Mouse (Mus musculus) common myeloid progenitor, adult 5-6 weeks (primary cell): ENCODE data around the gene Cfap77. TPM values are rescaled to one million over a fixed set of nuclear protein-coding genes. Genes with fewer than 3 reads are reported as not detected.

Experiments
- ATAC-seq: replicated peaks from 2 replicates; pipeline ENCODE4 v1.8.0; 2016; ENCODE audit warnings: low read depth, mild to moderate bottlenecking, moderate TSS enrichment, inconsistent platforms; ENCODE audit not compliant: poor library complexity, severe bottlenecking
- total RNA-seq: library from RNA; stranded (forward); fragments of 200-1000, 187-1606 nt; gene quantifications from 2 replicates; pipeline ENCODE4 v1.2.3, GENCODE M21; 2017

The Cfap77 gene
- total RNA-seq, 1 experiment from 2014 or later: not detected

GRCm38 (mm10) chr2:29006455-29007034 lies 48.3 kb downstream of the Cfap77 start:
- ATAC-seq: no peak

DNA sequence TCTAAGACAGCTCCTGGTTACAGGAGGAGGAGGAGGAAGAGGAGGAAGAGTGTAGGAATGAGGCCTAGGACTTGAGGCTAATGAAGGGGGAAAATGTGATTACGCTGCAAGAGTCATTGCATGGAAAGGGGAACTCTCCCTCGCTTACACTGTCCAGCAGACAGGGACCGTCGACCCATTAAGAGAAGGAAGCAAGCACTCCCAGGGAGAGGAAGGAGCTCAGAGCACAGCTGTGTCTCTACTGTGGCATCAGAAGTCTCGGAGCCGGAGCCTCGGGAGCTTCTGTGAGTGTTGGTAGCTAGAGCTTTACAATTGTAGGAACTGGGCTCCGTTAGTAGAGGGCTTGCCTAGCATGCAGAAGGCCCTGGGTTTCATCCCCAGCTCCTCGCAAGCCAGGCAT lies 50.8 kb downstream of the Cfap77 start:
- ATAC-seq: peak; percentile 63; the same call in 1 of the 2 replicates

- ATAC-seq: no peak
Measured at GRCm38 (mm10) chr2:28998246-28998645, 56.6 kb downstream of the Cfap77 start.

DNA sequence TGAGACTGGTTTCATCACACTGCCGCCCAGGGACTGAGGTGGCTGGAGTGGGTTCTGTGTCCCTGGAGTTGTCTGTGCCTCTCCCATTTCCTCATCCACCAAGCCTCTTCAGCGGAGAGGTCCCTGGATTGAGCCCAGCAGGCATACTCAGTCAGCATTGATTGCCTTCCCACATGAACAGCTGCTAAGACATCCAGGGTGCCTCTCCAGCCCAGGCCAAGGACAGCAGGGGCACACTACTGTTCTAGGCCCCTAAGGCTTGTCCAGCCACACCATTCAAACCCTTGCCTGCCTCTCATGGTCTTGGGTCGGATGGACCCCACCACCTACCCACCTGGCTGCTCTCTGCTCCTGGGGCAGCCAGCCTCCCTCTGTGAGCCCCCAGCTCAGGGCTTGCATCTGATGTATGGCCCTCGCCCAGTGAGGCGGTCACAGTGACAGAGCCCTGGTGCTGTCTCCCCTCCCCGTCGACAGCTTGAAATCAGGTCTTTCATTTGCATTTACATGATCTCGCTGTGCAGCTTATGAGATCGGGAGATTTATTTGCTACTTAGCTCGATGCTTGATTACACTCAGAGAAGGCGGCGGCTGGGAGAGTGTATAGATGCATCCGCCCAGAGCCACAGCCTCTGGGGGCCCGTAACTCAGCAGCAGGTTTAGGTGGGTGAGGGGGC lies 57.6 kb downstream of the Cfap77 start:
- ATAC-seq: no peak

DNA sequence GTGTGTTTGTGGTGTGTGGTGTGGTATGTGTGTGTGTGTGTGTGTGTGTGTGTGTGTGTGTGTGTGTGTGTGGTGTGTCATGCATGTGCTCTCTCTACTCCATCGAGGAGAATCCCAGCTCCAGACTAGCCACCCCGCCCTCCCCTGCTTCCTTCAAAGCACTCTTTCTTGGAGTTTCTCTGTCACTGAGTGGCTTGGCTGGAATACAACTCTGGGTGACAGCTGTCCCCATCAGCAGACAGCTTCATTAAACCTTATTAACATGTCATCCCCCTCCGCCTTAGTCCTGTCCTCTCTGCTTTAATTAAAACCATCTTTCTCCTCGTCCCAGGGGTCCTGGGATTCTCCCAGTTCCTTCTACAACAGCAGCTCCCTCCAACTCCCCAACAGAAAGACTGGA lies 59.4 kb downstream of the Cfap77 start:
- ATAC-seq: no peak

GRCm38 (mm10) chr2:28994014-28994413 lies 60.9 kb downstream of the Cfap77 start:
- no peak for ATAC-seq

DNA sequence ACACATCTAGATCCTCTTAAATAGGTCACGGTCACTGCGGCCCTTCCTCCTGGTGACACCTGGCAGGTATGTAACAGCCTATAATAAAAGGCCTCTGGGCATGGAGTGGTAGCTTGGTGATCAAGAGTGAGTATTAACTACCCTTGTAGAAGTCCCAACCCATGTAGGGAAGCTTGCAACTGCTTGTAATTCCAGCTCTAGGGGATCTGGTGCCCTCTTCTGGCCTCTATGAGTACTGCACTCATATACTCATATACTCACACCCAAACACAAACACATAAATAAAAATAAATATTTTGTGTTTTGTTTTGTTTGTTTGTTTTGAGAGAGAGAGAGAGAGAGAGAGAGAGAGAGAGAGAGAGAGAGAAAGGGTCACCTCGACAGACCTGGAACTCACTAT lies 66.1 kb downstream of the Cfap77 start:
- no peak for ATAC-seq

- ATAC-seq: no peak
Measured at GRCm38 (mm10) chr2:28980080-28980910, 74.6 kb downstream of the Cfap77 start.

DNA sequence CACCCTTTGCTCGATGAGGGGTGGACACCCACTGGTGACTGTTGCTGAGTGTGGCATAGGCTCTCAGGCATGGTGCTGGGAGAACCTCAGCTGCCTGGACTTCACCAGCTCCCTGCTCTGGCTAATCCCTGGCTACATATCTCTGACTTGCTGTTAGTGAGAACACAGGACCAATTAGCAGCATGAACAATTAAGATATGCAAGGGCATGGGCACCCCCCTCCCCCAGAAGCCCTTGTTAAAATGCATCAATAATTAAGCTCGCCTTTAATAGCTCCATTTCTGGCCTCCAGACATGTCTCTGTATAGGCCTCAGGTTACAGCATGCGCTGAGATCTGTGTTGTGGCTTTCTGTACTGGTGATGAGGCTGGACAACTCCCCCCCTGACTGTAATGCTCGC lies 76.4 kb downstream of the Cfap77 start:
- ATAC-seq: no peak

DNA sequence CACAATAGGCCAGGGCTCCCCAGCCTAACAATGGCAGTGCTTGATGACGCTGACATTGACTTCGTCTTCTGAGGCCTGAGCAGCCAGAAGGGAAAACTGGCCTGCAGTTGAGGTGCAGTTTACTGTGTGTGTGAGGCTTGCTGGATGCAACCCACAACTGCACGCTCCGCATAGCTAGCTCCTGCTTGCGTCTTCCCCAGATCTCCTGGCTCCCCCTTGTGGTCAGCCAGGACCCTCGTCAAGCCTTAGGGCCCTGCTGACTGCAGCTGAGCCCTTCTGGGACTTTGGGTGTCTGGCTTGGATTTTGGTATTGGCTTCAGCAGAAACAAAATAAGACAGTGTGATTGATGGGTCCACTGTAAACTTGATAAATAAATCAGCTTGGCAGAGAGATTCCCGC lies 78.2 kb downstream of the Cfap77 start:
- ATAC-seq: peak; percentile 85

- no peak for ATAC-seq
Measured at GRCm38 (mm10) chr2:28975604-28976003, 79.3 kb downstream of the Cfap77 start.

DNA sequence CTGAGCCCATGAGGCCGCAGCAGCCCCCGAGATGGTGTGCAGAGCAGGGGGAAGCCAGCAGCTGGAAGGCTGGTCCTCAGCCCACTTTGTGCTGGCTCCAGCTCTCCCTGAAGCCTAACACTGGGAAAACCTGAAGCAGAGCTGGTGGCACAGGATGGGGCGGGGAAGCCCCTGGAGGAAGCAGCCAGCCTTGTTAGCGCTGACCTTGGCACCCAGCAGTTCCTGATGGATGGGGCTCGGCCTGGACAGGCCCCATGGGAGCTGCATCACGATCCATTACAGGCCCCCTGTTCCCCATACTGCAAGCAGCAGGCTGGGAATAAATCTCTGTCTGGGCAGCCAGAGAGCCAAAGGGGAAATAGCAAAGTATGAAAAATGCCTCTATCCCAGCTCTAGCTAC lies 80.3 kb downstream of the Cfap77 start:
- ATAC-seq: no peak

DNA sequence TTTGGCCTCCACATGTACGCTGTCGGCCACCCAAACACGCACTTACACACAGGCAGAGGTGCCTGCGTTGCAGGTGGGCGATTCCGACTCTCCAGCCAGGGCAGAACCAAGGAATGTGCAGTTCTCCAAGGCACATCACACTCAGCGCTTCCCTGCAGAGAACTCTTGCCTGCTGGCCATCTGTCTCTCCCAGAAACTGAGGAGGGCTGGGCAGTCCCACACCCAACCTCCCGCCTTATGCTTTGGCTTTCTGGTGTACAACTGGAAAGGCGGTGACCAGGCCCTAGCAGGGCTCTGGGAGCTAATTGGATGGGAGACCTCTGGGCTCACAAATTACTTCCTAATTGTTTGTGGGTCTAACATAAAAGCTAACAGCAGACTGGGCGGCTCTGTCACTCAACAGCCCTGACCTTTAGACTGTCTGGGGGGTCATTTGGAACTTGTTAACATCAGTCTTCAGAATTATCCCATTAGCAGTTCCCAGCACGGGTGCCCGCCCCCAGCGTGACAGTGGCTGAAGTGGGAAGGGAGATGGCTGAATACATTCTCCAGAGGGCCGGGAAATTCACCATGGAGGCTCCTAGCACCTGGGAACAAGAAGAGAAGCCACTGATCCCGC lies 80.9 kb downstream of the Cfap77 start:
- no peak for ATAC-seq

DNA sequence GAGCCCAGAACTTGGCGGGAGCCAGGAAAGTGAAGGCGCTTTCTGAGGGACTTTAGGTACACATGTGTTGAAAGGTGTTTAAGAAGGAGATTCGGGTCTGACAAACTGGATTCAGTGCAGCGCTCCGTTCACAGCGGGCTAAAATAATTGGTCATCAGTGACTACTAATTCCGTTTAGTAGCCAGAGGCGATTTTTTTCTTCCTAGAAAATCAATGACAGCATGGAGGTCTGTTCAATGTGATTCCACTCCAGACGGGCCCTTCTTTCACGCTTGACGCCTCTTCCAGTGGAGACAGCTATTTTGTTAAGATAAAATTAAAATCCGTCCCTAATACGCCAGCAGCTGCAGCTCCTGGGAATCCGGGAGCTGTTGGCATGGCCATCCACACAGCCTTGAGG lies 84.4 kb downstream of the Cfap77 start:
- no peak for ATAC-seq

GRCm38 (mm10) chr2:28968278-28968677 lies 86.6 kb downstream of the Cfap77 start:
- no peak for ATAC-seq

GRCm38 (mm10) chr2:28966151-28966795 lies 88.6 kb downstream of the Cfap77 start:
- no peak for ATAC-seq

DNA sequence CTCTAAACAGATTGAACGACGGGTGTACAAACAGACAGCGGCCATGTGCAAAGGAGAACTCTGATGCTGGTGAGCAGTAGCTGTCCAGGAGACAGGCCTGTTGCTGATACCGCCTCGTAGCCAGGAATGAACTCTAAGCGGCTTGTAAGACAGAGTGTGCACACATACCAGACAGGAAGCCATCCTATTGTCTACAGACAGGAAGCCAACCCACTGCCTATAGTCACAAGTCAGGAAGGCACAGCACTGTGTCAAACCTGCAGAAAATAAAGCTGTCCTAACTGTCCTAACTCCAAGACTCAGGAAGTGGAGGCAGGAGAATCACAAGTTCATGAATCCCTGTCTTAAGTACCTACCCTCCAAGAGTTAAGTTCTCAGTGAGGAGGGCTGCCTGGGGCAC lies 91.3 kb downstream of the Cfap77 start:
- ATAC-seq: no peak

DNA sequence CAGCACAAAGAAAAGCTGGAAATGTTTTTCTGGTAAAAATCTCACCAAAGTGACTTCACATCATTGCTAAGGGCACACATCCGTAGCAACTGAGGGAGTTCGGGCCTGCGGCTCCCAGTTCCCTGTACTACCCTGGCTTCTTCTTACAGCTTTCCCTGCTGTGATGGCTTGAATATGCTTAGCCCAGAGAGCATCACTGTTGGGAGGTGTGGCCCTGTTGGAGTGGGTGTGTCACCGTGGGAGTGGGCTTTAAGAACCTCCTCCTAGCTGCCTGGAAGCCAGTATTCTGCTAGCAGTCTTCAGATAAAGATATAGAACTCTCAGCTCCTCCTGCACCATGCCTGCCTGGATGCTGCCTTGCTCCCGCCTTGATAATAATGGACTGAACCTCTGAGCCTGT lies 93.2 kb downstream of the Cfap77 start:
- no peak for ATAC-seq

GRCm38 (mm10) chr2:28961024-28961585 lies 93.8 kb downstream of the Cfap77 start:
- ATAC-seq: no peak

DNA sequence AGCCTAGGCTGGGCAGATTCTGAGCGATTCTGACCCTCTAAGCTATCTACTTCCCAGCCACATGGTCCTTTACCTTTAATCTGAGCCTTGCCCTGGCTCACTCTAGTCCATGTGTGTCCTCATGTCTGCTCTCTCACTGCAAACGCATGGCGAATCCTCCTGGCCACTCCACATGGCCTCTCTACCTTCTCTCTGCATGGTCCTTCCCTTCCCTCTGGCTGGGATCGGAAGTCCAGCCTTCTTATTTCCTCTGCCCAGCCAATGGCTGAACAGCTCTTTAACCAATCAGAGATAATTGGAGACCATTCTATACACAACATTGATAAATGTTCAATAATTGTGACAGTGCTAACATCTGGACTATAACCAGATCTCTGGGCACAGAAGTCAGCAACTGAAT lies 98.0 kb downstream of the Cfap77 start:
- ATAC-seq: no peak
